Mouse (Mus musculus): ENCODE results near the gene Clstn1. TPM values are rescaled to one million over a fixed set of nuclear protein-coding genes. Genes with fewer than 3 reads are reported as not detected.
A peak's percentile ranks its signal among the peaks of the same experiment; 100 is the strongest.

Gene Clstn1
- polyA plus RNA-seq, 1 experiment from 2014 or later, result 45.7 TPM

- ATAC-seq (ENCODE audit: insufficient read depth) (no peak), DNase-seq (peak; percentile 32)
- H3K4me1 ChIP-seq (ENCODE audit: insufficient read depth), result peaks cover 28% of the 10 kb centered on the region
- H3K9ac ChIP-seq, result no peak overlapping the region
- H3K9me3 ChIP-seq (ENCODE audit: low read depth, low read length), result no peaks in the 10 kb centered on the region
- 0 out of 2 replicates have a peak, but pooled peaks cover 7% of the 10 kb centered on the region for H3K36me3 ChIP-seq (ENCODE audit: insufficient read depth)
- 28% methylated on average over 8 of the region's 8 CpGs for WGBS
- no peak overlapping the region for H3K4me3 ChIP-seq (ENCODE audit: low read depth, low read length)
- H3K27me3 ChIP-seq (ENCODE audit: insufficient read depth, low read length), result no peaks in the 10 kb centered on the region
- H3K27ac ChIP-seq (ENCODE audit: low read depth), result peak overlapping the region; percentile 70
- H3K4me2 ChIP-seq, result no peak overlapping the region
- no peak for TF ChIP-seq CTCF (IDR thresholded peaks at IDR 0.05; ENCODE audit: low read depth)
Observed at GRCm38 (mm10) chr4:149567432-149568026, 18.7 kb upstream of the Clstn1 start.

- no peak overlapping the region for H3K27ac ChIP-seq (ENCODE audit: low read depth)
- no peaks in the 10 kb centered on the region for H3K27me3 ChIP-seq (ENCODE audit: insufficient read depth, low read length)
- H3K4me3 ChIP-seq (ENCODE audit: low read depth, low read length), result no peak overlapping the region
- ATAC-seq (ENCODE audit: insufficient read depth) (no peak), DNase-seq (no peak)
- H3K36me3 ChIP-seq (ENCODE audit: insufficient read depth), result 0 out of 2 replicates have a peak, but pooled peaks cover 7% of the 10 kb centered on the region
- H3K4me2 ChIP-seq, result no peak overlapping the region
- WGBS, result 30% methylated on average over 6 of the region's 6 CpGs
- no peaks in the 10 kb centered on the region for H3K9me3 ChIP-seq (ENCODE audit: low read depth, low read length)
- H3K4me1 ChIP-seq (ENCODE audit: insufficient read depth), result peaks cover 18% of the 10 kb centered on the region
- no peak overlapping the region for H3K9ac ChIP-seq
- no peak for TF ChIP-seq CTCF (IDR thresholded peaks at IDR 0.05; ENCODE audit: low read depth)
Observed at GRCm38 (mm10) chr4:149568622-149569021, 17.6 kb upstream of the Clstn1 start.

- no peaks in the 10 kb centered on the region for H3K27me3 ChIP-seq (ENCODE audit: insufficient read depth, low read length)
- DNase-seq, result no peak
- no peak overlapping the region for H3K9ac ChIP-seq
- H3K4me3 ChIP-seq (ENCODE audit: low read depth, low read length), result no peak overlapping the region
- no peak for ATAC-seq (ENCODE audit: insufficient read depth)
- no peak for TF ChIP-seq CTCF (IDR thresholded peaks at IDR 0.05; ENCODE audit: low read depth)
- H3K4me2 ChIP-seq, result no peak overlapping the region
- no peaks in the 10 kb centered on the region for H3K9me3 ChIP-seq (ENCODE audit: low read depth, low read length)
- 68% methylated on average over 6 of the region's 6 CpGs for WGBS
- H3K27ac ChIP-seq (ENCODE audit: low read depth), result no peak overlapping the region
- 0 out of 2 replicates have a peak, but pooled peaks cover 7% of the 10 kb centered on the region for H3K36me3 ChIP-seq (ENCODE audit: insufficient read depth)
- H3K4me1 ChIP-seq (ENCODE audit: insufficient read depth), result peaks cover 13% of the 10 kb centered on the region
Observed at GRCm38 (mm10) chr4:149569781-149570497, 16.3 kb upstream of the Clstn1 start.

GRCm38 (mm10) chr4:149570498-149570863 is 15.8 kb upstream of the Clstn1 start:
- Histone ChIP-seq H3K36me3 (ENCODE audit: insufficient read depth) (0 out of 2 replicates have a peak, but pooled peaks cover 7% of the 10 kb centered on the region), H3K9me3 (ENCODE audit: low read depth, low read length) (no peaks in the 10 kb centered on the region), H3K4me3 (ENCODE audit: low read depth, low read length) (no peak overlapping the region), H3K9ac (no peak overlapping the region), H3K4me1 (ENCODE audit: insufficient read depth) (peaks cover 9% of the 10 kb centered on the region), H3K4me2 (no peak overlapping the region), H3K27me3 (ENCODE audit: insufficient read depth, low read length) (no peaks in the 10 kb centered on the region), H3K27ac (ENCODE audit: low read depth) (no peak overlapping the region)
- WGBS, result 62% methylated on average over 4 of the region's 4 CpGs
- ATAC-seq (ENCODE audit: insufficient read depth) (no peak), DNase-seq (no peak)
- no peak for TF ChIP-seq CTCF (IDR thresholded peaks at IDR 0.05; ENCODE audit: low read depth)

GRCm38 (mm10) chr4:149571209-149571608 is 15.1 kb upstream of the Clstn1 start:
- WGBS, result 51% methylated on average over 5 of the region's 5 CpGs
- no peak overlapping the region for H3K9ac ChIP-seq
- H3K4me1 ChIP-seq (ENCODE audit: insufficient read depth), result peaks cover 8% of the 10 kb centered on the region
- H3K9me3 ChIP-seq (ENCODE audit: low read depth, low read length), result no peaks in the 10 kb centered on the region
- H3K27me3 ChIP-seq (ENCODE audit: insufficient read depth, low read length), result no peaks in the 10 kb centered on the region
- TF ChIP-seq CTCF (IDR thresholded peaks at IDR 0.05; ENCODE audit: low read depth), result no peak
- ATAC-seq (ENCODE audit: insufficient read depth) (peak; percentile 14; the same call in 1 of the 2 replicates), DNase-seq (no peak)
- H3K4me3 ChIP-seq (ENCODE audit: low read depth, low read length), result no peak overlapping the region
- H3K4me2 ChIP-seq, result no peak overlapping the region
- peak overlapping the region; percentile 54 for H3K27ac ChIP-seq (ENCODE audit: low read depth)
- 0 out of 2 replicates have a peak, but pooled peaks cover 1% of the 10 kb centered on the region for H3K36me3 ChIP-seq (ENCODE audit: insufficient read depth)

GRCm38 (mm10) chr4:149571651-149572149 is 14.6 kb upstream of the Clstn1 start:
- Histone ChIP-seq H3K4me3 (ENCODE audit: low read depth, low read length) (no peak overlapping the region), H3K27me3 (ENCODE audit: insufficient read depth, low read length) (no peaks in the 10 kb centered on the region), H3K4me1 (ENCODE audit: insufficient read depth) (peaks cover 8% of the 10 kb centered on the region), H3K9ac (no peak overlapping the region), H3K9me3 (ENCODE audit: low read depth, low read length) (no peaks in the 10 kb centered on the region), H3K27ac (ENCODE audit: low read depth) (peak overlapping the region; percentile 54), H3K36me3 (ENCODE audit: insufficient read depth) (no peaks in the 10 kb centered on the region), H3K4me2 (no peak overlapping the region)
- ATAC-seq (ENCODE audit: insufficient read depth) (peak; percentile 29), DNase-seq (peak; percentile 51)
- WGBS, result 36% methylated on average over 8 of the region's 8 CpGs
- no peak for TF ChIP-seq CTCF (IDR thresholded peaks at IDR 0.05; ENCODE audit: low read depth)

- no peak for TF ChIP-seq CTCF (IDR thresholded peaks at IDR 0.05; ENCODE audit: low read depth)
- no peak for DNase-seq
- Histone ChIP-seq H3K4me3 (ENCODE audit: low read depth, low read length) (no peak overlapping the region), H3K9ac (no peak overlapping the region), H3K27ac (ENCODE audit: low read depth) (peak overlapping the region; percentile 60), H3K27me3 (ENCODE audit: insufficient read depth, low read length) (no peaks in the 10 kb centered on the region), H3K4me1 (ENCODE audit: insufficient read depth) (peaks cover 8% of the 10 kb centered on the region), H3K36me3 (ENCODE audit: insufficient read depth) (no peaks in the 10 kb centered on the region), H3K4me2 (no peak overlapping the region), H3K9me3 (ENCODE audit: low read depth, low read length) (no peaks in the 10 kb centered on the region)
- 0 out of 2 replicates have a peak, but pooled peaks have one; percentile 13 for ATAC-seq (ENCODE audit: insufficient read depth)
- WGBS, result 18% methylated on average over 6 of the region's 9 CpGs
Observed at GRCm38 (mm10) chr4:149572446-149572845, 13.8 kb upstream of the Clstn1 start.
